14 mouse cellular contexts compared by ENCODE assay signal in the genomic region with DNA sequence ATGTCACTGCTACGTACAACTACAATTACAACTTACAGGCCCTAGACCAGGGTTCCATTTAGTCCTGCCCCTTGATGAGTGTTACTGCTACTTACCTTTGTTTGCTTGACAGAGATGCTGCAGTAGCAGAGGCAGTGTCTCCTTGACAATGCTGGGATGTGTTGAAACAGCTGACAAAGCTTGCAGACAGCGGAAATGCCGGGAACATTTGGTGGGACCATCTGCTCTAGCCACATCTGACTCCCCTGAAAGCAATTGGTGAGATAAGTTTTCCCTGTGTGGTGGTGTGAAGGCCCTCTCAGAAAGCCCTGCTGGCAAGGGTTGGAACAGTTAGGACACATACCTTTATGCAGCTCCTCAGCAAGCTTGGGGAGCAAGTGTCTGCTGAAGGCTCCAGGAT.
"Had no signal": no experiment of that assay in that cellular context is flagged by ENCODE, and none has a peak within 500 bp of the region (broad histone marks: within the 10 kb centered on the region; RNA-seq: fewer than 3 reads in every experiment).

No protein-coding gene starts in this region.

- H3K4me3 ChIP-seq: kidney, embryonic 15.5 days; left cerebral cortex, adult 2 months; limb, embryonic 13.5 days; midbrain, embryonic 12.5 days; neural tube, embryonic 15.5 days had no signal

- H3K9me3 ChIP-seq: kidney, embryonic 15.5 days; limb, embryonic 13.5 days; midbrain, embryonic 12.5 days; neural tube, embryonic 15.5 days had no signal

- ATAC-seq: hindbrain, embryonic 16.5 days; midbrain, embryonic 16.5 days had no signal

- H3K27me3 ChIP-seq: kidney, embryonic 15.5 days; limb, embryonic 13.5 days; midbrain, embryonic 12.5 days; neural tube, embryonic 15.5 days had no signal

- H3K4me1 ChIP-seq: kidney, embryonic 15.5 days; limb, embryonic 13.5 days; midbrain, embryonic 12.5 days; neural tube, embryonic 15.5 days had no signal

- H3K9ac ChIP-seq: kidney, embryonic 15.5 days; limb, embryonic 13.5 days; liver, embryonic 14.5 days; midbrain, embryonic 12.5 days; neural tube, embryonic 15.5 days had no signal

- H3K4me2 ChIP-seq: kidney, embryonic 15.5 days; limb, embryonic 13.5 days; midbrain, embryonic 12.5 days; neural tube, embryonic 15.5 days had no signal

- DNase-seq: kidney, adult 2 months; kidney, postnatal 14 days; lung, adult 18-20 months; thymus, adult 18-20 months; thymus, postnatal 25 days had no signal

- H3K27ac ChIP-seq: kidney, embryonic 15.5 days; left cerebral cortex, adult 2 months; limb, embryonic 13.5 days; liver, embryonic 14.5 days; midbrain, embryonic 12.5 days; neural tube, embryonic 15.5 days; stomach, postnatal 0 days had no signal
